7 mouse cellular contexts compared by ENCODE assay signal in the genomic region with DNA sequence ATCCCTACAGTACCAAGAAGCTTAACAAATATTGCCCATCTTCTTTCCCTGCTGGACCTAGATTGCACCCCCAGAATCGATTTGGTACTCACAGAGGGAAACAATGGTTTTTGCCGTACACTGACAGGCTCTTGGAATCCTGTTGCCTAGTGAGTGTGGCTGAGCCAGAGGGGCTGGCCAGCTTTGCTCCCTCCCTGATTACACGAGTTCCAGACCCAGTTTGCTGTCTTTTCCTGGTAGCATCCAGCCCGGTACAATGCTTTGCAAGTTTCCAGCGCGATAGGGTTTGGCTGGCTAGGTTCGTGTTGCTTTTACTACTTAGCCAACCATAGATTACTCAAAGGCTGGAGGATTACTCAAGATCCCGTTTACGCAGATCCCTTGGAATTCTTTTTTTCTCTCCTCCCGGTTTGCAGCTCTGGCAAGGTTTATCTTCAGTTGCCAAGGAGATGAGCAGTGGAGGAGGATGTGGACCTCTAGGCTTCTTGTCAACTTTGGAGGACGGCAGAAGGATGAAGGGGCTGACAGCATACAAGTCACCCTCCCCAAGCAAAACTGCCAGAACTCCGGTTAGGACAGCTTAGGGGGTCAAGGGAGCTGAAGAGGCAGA. TPM values are rescaled to one million over a fixed set of nuclear protein-coding genes. Genes with fewer than 3 reads are reported as not detected.
DNase-seq lines count a peak whose midpoint lies in the region; ATAC-seq and TF ChIP-seq lines count a peak whose summit lies in the region.

No protein-coding gene starts in this region.

- no peaks in the 10 kb centered on the region for H3K36me3 ChIP-seq in intestine, embryonic 14.5 days (ENCODE audit: control insufficient read depth, insufficient read depth, low read length)
- no peaks in the 10 kb centered on the region for H3K36me3 ChIP-seq in intestine, postnatal 0 days (ENCODE audit: control insufficient read depth, insufficient read depth)
- no peaks in the 10 kb centered on the region; the same call in 1 of the 2 replicates for H3K36me3 ChIP-seq in embryonic facial prominence, embryonic 10.5 days (replicated peaks)
- no peaks in the 10 kb centered on the region for H3K36me3 ChIP-seq in midbrain, embryonic 12.5 days

- no peaks in the 10 kb centered on the region for H3K9me3 ChIP-seq in intestine, embryonic 14.5 days (ENCODE audit: control insufficient read depth, low read length)
- no peaks in the 10 kb centered on the region for H3K9me3 ChIP-seq in intestine, postnatal 0 days (ENCODE audit: control insufficient read depth)
- H3K9me3 ChIP-seq in embryonic facial prominence, embryonic 10.5 days: no peaks in the 10 kb centered on the region
- H3K9me3 ChIP-seq in midbrain, embryonic 12.5 days: no peaks in the 10 kb centered on the region

- H3K9ac ChIP-seq in intestine, embryonic 14.5 days (ENCODE audit: low read length): no peak overlapping the region
- H3K9ac ChIP-seq in intestine, postnatal 0 days (ENCODE audit: low read depth, low read length): no peak overlapping the region
- no peak overlapping the region for H3K9ac ChIP-seq in midbrain, embryonic 12.5 days (replicated peaks)

- TF ChIP-seq CTCF in intestine, postnatal 0 days (IDR thresholded peaks at IDR 0.05; ENCODE audit: low read depth): no peak
- no peak for TF ChIP-seq CTCF in cortical plate, adult 2 months (IDR thresholded peaks at IDR 0.05; ENCODE audit: extremely low read depth, insufficient read depth, low read length)

- H3K4me2 ChIP-seq in intestine, embryonic 14.5 days (ENCODE audit: low read length): 0 out of 2 replicates have a peak overlapping the region, but pooled peaks have one; percentile 92
- no peak overlapping the region for H3K4me2 ChIP-seq in intestine, postnatal 0 days (replicated peaks; ENCODE audit: low read depth)
- H3K4me2 ChIP-seq in midbrain, embryonic 12.5 days (replicated peaks): peak overlapping the region; percentile 94; the same call in 1 of the 2 replicates

- peaks cover 5% of the 10 kb centered on the region for H3K4me1 ChIP-seq in intestine, embryonic 14.5 days (replicated peaks; ENCODE audit: control insufficient read depth, insufficient read depth, low read length)
- no peaks in the 10 kb centered on the region for H3K4me1 ChIP-seq in intestine, postnatal 0 days (replicated peaks; ENCODE audit: control insufficient read depth, insufficient read depth, low read length)
- H3K4me1 ChIP-seq in cortical plate, adult 2 months (ENCODE audit: control insufficient read depth, insufficient read depth, low read length): peaks cover 6% of the 10 kb centered on the region; the same call in 1 of the 2 replicates
- peaks cover 35% of the 10 kb centered on the region for H3K4me1 ChIP-seq in embryonic facial prominence, embryonic 10.5 days
- peaks cover 22% of the 10 kb centered on the region for H3K4me1 ChIP-seq in midbrain, embryonic 12.5 days

- ATAC-seq in intestine, embryonic 14.5 days (replicated peaks; ENCODE audit: low FRiP score, low TSS enrichment, low read depth): no peak
- ATAC-seq in intestine, postnatal 0 days: no peak
- no peak for ATAC-seq in midbrain, embryonic 12.5 days (ENCODE audit: low FRiP score, low read depth)
- ATAC-seq in inflammation-experienced regulatory T-cells, adult 6 months: no peak

- no peak for TF ChIP-seq POLR2A in cortical plate, adult 2 months (IDR thresholded peaks at IDR 0.05; ENCODE audit: extremely low read depth, insufficient read depth, low read length)

- WGBS in intestine, embryonic 14.5 days: 9% methylated on average over 12 of the region's 12 CpGs
- WGBS in intestine, postnatal 0 days: 9% methylated on average over 12 of the region's 12 CpGs
- 7% methylated on average over 12 of the region's 12 CpGs for WGBS in embryonic facial prominence, embryonic 10.5 days
- 2% methylated on average over 12 of the region's 12 CpGs for WGBS in midbrain, embryonic 12.5 days

- no peak overlapping the region for H3K27ac ChIP-seq in intestine, embryonic 14.5 days (ENCODE audit: low read depth)
- no peak overlapping the region for H3K27ac ChIP-seq in intestine, postnatal 0 days (ENCODE audit: low read depth, low read length)
- H3K27ac ChIP-seq in cortical plate, adult 2 months (ENCODE audit: insufficient read depth, low read length): no peak overlapping the region
- H3K27ac ChIP-seq in embryonic facial prominence, embryonic 10.5 days (replicated peaks): no peak overlapping the region
- no peak overlapping the region for H3K27ac ChIP-seq in midbrain, embryonic 12.5 days (replicated peaks)

- H3K27me3 ChIP-seq in intestine, embryonic 14.5 days (replicated peaks; ENCODE audit: control insufficient read depth, insufficient read depth, low read length): peaks cover 60% of the 10 kb centered on the region
- peaks cover 59% of the 10 kb centered on the region for H3K27me3 ChIP-seq in intestine, postnatal 0 days (replicated peaks; ENCODE audit: control insufficient read depth, insufficient read depth, low read length)
- H3K27me3 ChIP-seq in embryonic facial prominence, embryonic 10.5 days (replicated peaks; ENCODE audit: low read depth, poor library complexity, severe bottlenecking): peaks cover 85% of the 10 kb centered on the region
- peaks cover 69% of the 10 kb centered on the region for H3K27me3 ChIP-seq in midbrain, embryonic 12.5 days

- DNase-seq in intestine, embryonic 14.5 days (ENCODE audit: low spot score): peak; percentile 64
- no peak for DNase-seq in embryonic facial prominence, embryonic 10.5 days (ENCODE audit: low spot score)
- DNase-seq in testis, postnatal 14 days (ENCODE audit: low spot score): no peak

- no peak overlapping the region for H3K4me3 ChIP-seq in intestine, embryonic 14.5 days (ENCODE audit: low read depth, low read length)
- no peak overlapping the region for H3K4me3 ChIP-seq in intestine, postnatal 0 days (ENCODE audit: low read depth, low read length)
- peak overlapping the region; percentile 72; the same call in 1 of the 2 replicates for H3K4me3 ChIP-seq in cortical plate, adult 2 months (ENCODE audit: insufficient read depth, low read length)
- 0 out of 2 replicates have a peak overlapping the region, but pooled peaks have one; percentile 78 for H3K4me3 ChIP-seq in embryonic facial prominence, embryonic 10.5 days
- H3K4me3 ChIP-seq in midbrain, embryonic 12.5 days: no peak overlapping the region

RNA-seq across cellular contexts. Expression of a gene that starts 1.4 kb away (rescaled TPM):
- polyA plus RNA-seq in intestine, embryonic 14.5 days (2014; fragmentation: Nextera tagmentation; extraction: Ambion mirVana): 3.6 and 3.9 TPM in 2 replicates
- polyA plus RNA-seq in intestine, postnatal 0 days (2015; fragmentation: Nextera tagmentation; extraction: Ambion mirVana): 1.8 and 2.0 TPM in 2 replicates
- 52.6 and 93.4 TPM in 2 replicates for polyA plus RNA-seq in cortical plate, adult 2 months (2012; rRNA removed)
- polyA plus RNA-seq in embryonic facial prominence, embryonic 10.5 days (2016; fragmentation: Nextera tagmentation; extraction: Ambion mirVana): 0.48 and 0.70 TPM in 2 replicates
- polyA plus RNA-seq in midbrain, embryonic 12.5 days (2016; fragmentation: Nextera tagmentation; extraction: Ambion mirVana): 3.2 and 3.6 TPM in 2 replicates
- polyA plus RNA-seq in inflammation-experienced regulatory T-cells, adult 6 months (2017; shearing (Covaris generic)): under 1 TPM; 0.04 to 0.33 (median 0.10) TPM

Comparison
In these comparisons a context has a peak if more than half of its experiments do, and no peak if none do; other contexts are left out.
1. H3K4me3 ChIP-seq: peak in cortical plate, adult 2 months (single experiment) and embryonic facial prominence, embryonic 10.5 days (single experiment); none in intestine, embryonic 14.5 days (single experiment), intestine, postnatal 0 days (single experiment) and midbrain, embryonic 12.5 days (single experiment).
2. RNA of a gene that starts 1.4 kb away (polyA plus RNA-seq): 52.6 to 93.4 TPM in cortical plate, adult 2 months; 3.6 to 3.9 TPM in intestine, embryonic 14.5 days, 3.2 to 3.6 TPM in midbrain, embryonic 12.5 days, 1.8 to 2.0 TPM in intestine, postnatal 0 days, 0.48 to 0.70 TPM in embryonic facial prominence, embryonic 10.5 days and 0.04 to 0.33 TPM in inflammation-experienced regulatory T-cells, adult 6 months; every median in the first group is over 10 times any median in the second.